Mouse (Mus musculus) c-Kit-positive CD71-negative TER-119-negative erythroid progenitor cells, embryonic 14.5 days (primary cell): ENCODE measurements around the gene Spef1.
A peak's percentile ranks its signal among the peaks of the same experiment; 100 is the strongest.

Source experiments
- DNase-seq: peaks from one replicate; pipeline ENCODE4 v3.0.0-alpha.2; 2013; ENCODE audit warnings: low read depth

Spef1 gene

DNA sequence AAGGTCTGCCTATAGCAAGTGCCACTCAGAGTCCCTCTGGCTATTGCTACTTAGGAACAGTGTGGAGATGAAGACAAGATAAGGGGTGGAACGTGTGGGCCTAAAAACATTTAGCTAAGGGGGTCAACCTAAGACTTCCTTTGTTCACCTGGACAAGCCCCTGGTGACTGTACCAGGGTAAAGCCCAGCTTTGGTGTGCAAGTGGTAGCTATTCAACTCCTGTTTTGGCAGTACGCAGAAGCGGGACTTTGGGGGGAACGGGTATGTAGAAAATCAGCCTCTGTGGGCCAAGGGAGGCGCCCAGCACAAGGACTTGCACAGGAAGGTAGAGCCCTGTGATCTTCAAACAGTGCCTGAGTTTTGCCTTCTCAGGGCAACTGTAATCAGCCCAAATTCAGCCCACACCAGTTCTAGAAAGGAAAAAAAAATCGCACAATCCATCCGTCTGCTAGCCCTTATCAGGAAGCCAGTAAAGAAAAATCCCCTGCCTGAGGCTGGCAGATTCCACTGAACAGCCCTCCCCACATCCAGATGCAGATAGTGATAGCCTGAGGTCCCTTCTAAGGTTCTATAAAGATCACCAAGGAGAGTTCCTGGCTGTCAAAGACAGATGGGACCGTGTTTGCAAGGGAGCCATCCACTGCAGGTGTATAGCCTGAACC is 18.6 kb upstream of the Spef1 start:
- peak; percentile 56 for DNase-seq

- no peak for DNase-seq
Measured at GRCm38 (mm10) chr2:131204410-131204981, 17.4 kb upstream of the Spef1 start.

DNA sequence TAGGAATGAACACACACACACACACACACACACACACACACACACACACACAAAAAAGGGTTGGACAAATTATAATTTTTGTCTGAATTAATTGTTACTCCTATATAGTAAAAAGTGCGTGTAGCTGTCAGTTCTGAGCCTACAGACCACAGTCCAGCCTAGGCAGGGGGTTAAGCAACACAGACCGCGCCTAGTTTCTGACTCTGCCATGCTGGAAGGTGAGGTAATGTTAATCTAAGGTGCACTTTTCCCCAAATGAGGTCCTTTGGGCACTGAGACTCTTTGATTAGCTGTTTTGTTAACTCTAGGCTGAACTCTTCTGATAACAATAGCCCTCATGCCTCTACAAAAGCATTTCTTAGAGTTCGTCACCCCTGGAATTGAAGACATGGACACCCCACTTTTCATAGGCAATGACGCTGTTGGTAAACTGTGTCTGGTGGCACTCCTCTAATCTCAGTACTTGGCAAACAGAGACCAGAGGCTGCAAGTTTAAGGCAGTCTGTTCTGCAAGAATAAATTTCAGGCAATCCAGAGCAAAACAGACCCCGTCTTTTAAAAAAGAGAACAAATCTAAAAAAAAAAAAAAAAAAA is 16.8 kb upstream of the Spef1 start:
- DNase-seq: no peak

GRCm38 (mm10) chr2:131201262-131201661 is 14.2 kb upstream of the Spef1 start:
- no peak for DNase-seq

- no peak for DNase-seq
Measured at GRCm38 (mm10) chr2:131200710-131201109, 13.6 kb upstream of the Spef1 start.

DNA sequence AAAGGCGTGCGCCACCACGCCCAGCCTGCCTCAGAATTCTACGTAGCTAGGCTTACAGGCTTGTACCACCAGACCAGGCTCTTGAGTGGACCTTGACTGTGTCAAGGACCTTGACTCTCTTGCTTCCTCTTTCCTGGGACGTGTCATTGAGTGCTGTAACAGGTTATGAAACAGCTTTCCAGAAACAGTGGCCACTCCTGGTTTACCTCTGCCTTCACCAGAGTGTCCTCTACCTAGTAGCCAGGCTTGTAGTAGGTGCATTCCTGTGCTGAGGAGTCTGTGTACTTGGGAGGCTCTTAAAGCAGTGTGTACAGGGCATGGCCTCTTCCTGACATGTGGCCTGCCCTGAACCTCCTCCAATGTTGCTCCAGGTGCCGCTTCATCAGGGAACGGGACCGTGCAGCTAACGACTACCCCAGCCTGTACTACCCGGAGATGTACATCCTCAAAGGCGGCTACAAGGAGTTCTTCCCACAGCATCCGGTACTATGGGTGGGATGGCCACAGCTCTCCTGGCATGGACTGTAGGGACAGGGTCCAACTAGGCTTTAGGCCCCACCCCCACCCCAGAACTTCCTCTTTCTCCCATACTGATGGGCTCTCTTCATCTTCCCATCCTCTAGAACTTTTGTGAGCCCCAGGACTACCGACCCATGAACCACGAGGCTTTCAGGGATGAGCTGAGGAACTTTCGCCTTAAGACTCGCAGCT is 9.7 kb upstream of the Spef1 start:
- no peak for DNase-seq

- DNase-seq: no peak
Measured at GRCm38 (mm10) chr2:131191005-131191390, 3.9 kb upstream of the Spef1 start.

- DNase-seq: no peak
Measured at GRCm38 (mm10) chr2:131190344-131191004, 3.4 kb upstream of the Spef1 start.

GRCm38 (mm10) chr2:131189521-131190309 is 2.6 kb upstream of the Spef1 start:
- DNase-seq: no peak

- DNase-seq: no peak
Measured at GRCm38 (mm10) chr2:131188311-131188710, 1.2 kb upstream of the Spef1 start.

- no peak for DNase-seq
Measured at GRCm38 (mm10) chr2:131187602-131187922, 480 bp upstream of the Spef1 start.

DNA sequence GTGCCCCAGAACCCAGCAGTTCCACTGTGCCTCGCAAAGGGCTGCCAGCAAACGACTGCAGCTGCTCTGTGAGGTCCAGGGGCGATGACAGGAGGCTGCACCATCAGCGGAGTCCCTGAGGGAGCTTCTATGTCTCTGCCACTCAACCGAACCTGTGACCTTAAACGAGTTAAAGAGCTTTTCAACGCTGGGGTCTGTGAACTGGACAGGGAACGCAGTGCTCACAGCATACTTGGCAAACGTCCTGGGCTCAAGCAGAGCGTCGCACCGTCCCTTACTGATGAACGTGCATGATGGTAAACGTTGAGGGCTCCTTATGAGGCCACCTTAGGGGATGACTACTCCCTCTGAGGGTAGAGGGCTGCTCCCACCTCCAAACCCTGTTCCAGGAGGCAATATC is 739 bp downstream of the Spef1 start:
- DNase-seq: no peak

DNA sequence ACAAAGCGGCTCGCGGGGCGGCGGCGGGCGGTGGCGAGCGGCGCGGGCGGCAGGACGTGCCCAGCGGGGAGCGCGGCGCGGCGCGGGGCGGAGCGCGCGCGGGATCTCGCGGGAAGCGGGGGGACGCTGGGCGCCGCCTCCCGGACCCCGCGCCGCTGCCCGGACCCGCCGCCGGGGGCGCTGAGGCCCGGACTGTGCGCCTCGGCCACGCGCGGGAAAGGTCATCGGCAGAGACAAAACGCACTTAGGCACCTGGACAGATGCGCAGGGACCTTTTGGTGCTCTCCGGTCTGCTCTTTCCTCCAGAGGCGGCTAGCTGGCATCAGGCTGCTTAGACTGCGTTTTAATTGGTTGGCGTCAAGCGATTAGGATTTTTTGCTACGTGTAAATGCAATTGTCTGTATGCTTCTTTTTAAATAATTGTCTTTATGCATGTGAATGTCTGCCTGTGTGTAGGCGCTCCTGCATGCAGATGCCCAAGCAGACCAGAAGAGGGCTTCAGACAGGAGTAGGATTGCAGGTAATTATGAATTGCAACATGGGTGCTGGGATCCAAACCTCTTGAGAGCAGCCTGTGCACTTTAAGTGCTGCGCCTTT is 7.0 kb downstream of the Spef1 start, which contains the start of gene Cenpb:
TSS of gene Cenpb (minus strand) at position 78 of the 598 bp plus-strand sequence.
- peak; percentile 50 for DNase-seq

DNA sequence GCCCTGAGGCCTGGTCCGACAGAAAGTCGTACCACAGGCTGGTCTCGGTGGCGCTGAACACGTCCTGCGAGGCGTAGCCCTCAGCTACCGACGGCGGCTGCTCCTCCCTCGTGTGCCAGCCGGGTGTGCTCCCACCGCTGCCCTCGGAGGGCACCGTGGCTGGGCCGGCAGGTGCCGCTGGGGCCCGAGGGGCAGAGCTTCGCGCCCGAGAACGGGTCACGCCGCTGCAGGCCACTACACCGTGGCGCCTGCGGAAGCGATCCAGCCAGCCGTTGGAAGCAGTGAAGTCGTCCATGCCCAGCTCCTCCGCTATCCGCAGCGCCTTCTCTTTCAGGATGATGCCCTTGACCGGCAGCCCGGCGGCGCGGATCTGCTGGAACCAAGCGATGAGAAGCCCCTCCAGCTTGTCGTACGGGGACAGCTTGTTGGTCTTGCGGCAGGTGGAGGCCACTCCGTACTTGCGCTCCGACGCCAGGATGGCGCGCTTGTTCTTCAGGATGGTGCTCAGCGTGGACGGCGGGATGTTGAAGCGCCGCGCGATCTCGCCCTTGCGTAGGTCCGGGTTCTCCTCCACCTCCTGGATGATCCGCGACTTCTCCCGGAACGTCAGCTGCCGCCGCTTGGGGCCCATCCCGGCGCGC is 7.7 kb downstream of the Spef1 start:
- DNase-seq: no peak

DNA sequence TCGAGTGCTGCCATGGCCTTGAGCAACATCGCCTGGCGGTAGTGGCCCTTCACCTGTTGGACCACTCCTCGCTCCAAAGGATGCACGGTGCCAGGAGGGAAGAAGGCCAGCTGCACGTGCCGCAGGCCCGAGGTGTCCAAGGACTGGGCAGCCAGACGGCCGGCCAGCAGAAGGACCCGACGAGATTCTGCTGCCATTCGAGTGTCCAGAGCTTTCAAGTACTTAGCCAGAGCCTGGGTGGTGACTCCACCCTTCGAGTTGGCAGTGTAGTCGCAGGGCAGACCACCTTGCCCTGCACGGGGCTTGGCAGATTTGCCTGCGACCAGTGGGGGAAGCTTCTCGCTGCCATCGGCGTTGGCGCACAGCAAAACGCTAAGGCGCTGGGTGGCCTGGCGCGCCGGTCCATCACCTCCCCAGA is 8.2 kb downstream of the Spef1 start:
- DNase-seq: no peak

GRCm38 (mm10) chr2:131177932-131178331 is 9.2 kb downstream of the Spef1 start:
- no peak for DNase-seq

GRCm38 (mm10) chr2:131176491-131176890 is 10.6 kb downstream of the Spef1 start:
- no peak for DNase-seq

DNA sequence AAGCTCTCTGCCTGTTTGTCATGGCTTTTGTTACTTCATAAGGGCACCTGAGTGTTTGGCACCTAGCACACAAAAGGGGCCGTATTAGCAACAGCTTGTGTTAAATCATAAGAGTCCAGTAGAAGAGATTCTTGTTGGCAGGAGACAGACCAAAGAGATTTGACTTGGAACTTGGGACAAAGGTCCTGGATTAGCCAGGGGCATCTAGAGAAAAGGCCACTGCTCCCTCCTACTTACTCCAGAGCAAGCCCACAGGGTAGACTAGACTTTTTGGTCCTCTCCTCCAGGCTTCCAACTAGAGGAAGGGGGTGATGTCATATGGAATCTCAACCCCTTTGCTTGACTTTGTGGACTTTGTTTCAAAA is 11.2 kb downstream of the Spef1 start:
- no peak for DNase-seq

DNA sequence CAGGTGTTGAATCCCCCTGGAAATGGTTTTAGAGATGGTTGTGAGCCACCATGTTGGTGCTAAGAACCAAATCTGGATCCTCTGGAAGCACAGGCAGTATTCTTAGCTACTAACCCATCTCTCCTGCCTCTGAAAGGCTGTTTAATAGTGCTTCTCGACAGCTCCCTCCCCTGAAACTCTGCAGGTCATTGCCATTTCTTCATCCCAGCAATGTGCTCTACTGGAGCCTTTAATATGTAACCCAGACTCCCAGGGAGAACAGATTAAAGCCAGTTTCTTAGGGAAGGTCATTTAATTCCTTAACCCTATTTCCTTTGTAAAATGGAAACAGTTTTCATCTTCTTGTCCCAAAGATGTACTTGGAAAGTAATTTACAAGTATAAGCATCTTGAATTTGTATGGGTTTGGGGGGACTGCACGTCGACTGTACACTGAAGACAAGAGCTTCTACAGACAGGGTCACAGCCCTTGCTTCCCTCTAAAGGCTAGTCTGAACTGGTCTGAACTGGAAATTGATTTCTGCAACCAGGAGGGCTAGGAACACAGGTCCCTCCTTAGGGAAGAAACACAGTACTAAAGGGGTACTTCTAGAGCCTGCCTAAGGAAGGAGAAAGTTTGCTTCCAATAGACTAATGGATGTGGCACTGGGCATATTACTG is 11.7 kb downstream of the Spef1 start:
- no peak for DNase-seq

DNA sequence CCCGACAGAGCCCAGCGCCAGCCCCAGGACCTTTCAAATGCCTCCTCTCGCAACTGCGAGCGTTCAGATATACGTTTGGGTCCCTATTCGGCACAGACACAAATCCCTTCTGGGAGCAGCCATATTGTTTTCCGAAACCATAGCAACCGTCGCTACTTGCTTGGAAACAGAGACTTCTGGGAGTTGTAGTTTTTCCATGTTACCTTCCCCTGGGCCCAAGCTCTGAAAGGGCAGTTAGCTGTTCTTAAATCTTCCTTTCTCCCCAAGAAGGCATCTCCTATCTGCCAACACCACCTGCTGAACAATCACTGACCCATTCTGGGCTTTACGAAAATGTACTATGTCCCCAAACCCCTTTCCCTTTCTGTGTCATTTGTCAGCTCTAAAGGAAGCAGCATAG is 12.4 kb downstream of the Spef1 start:
- peak; percentile 67 for DNase-seq
